Mouse (Mus musculus): ENCODE data around the gene Tyk2. TPM values are rescaled to one million over a fixed set of nuclear protein-coding genes. Genes with fewer than 3 reads are reported as not detected.

The Tyk2 gene
- polyA plus RNA-seq, 1 experiment from 2014 or later: 9.5 TPM

GRCm38 (mm10) chr9:21083324-21083723, 47.7 kb downstream of the Tyk2 start:
- no peak for ATAC-seq
- Histone ChIP-seq H3K36me3 (ENCODE audit: control insufficient read depth, insufficient read depth, low read length) (peaks cover 59% of the 10 kb centered on the region), H3K4me3 (ENCODE audit: low read length) (no peak overlapping the region), H3K4me2 (ENCODE audit: low read length) (no peak overlapping the region), H3K4me1 (ENCODE audit: control insufficient read depth, insufficient read depth, low read depth, low read length) (no peaks in the 10 kb centered on the region), H3K27me3 (replicated peaks; ENCODE audit: control insufficient read depth, insufficient read depth, low read length) (no peaks in the 10 kb centered on the region), H3K27ac (ENCODE audit: low read depth, low read length) (no peak overlapping the region), H3K9me3 (ENCODE audit: control insufficient read depth, low read length) (no peaks in the 10 kb centered on the region), H3K9ac (ENCODE audit: low read depth, low read length) (no peak overlapping the region)
- 90% methylated on average over 3 of the region's 3 CpGs for WGBS

- ATAC-seq: no peak; the same call in 1 of the 2 replicates
- H3K27me3 ChIP-seq (replicated peaks; ENCODE audit: control insufficient read depth, insufficient read depth, low read length): no peaks in the 10 kb centered on the region
- no peak overlapping the region for H3K4me3 ChIP-seq (ENCODE audit: low read length)
- 80% methylated on average over 9 of the region's 9 CpGs for WGBS
- no peak overlapping the region for H3K4me2 ChIP-seq (ENCODE audit: low read length)
- no peak overlapping the region for H3K9ac ChIP-seq (ENCODE audit: low read depth, low read length)
- no peak overlapping the region for H3K27ac ChIP-seq (ENCODE audit: low read depth, low read length)
- H3K9me3 ChIP-seq (ENCODE audit: control insufficient read depth, low read length): no peaks in the 10 kb centered on the region
- no peaks in the 10 kb centered on the region for H3K4me1 ChIP-seq (ENCODE audit: control insufficient read depth, insufficient read depth, low read depth, low read length)
- H3K36me3 ChIP-seq (ENCODE audit: control insufficient read depth, insufficient read depth, low read length): peaks cover 66% of the 10 kb centered on the region
These were observed 49.9 kb downstream of the Tyk2 start for GRCm38 (mm10) chr9:21081127-21081526.

GRCm38 (mm10) chr9:21075625-21076024, 55.4 kb downstream of the Tyk2 start:
- Histone ChIP-seq H3K36me3 (ENCODE audit: control insufficient read depth, insufficient read depth, low read length) (peaks cover 40% of the 10 kb centered on the region), H3K4me3 (ENCODE audit: low read length) (no peak overlapping the region), H3K27me3 (replicated peaks; ENCODE audit: control insufficient read depth, insufficient read depth, low read length) (no peaks in the 10 kb centered on the region), H3K9ac (ENCODE audit: low read depth, low read length) (no peak overlapping the region), H3K9me3 (ENCODE audit: control insufficient read depth, low read length) (no peaks in the 10 kb centered on the region), H3K4me2 (ENCODE audit: low read length) (no peak overlapping the region), H3K27ac (ENCODE audit: low read depth, low read length) (no peak overlapping the region), H3K4me1 (ENCODE audit: control insufficient read depth, insufficient read depth, low read depth, low read length) (peaks cover 19% of the 10 kb centered on the region)
- ATAC-seq: no peak
- WGBS: 89% methylated on average over 3 of the region's 3 CpGs

- Histone ChIP-seq H3K9me3 (ENCODE audit: control insufficient read depth, low read length) (no peaks in the 10 kb centered on the region), H3K4me2 (ENCODE audit: low read length) (no peak overlapping the region), H3K9ac (ENCODE audit: low read depth, low read length) (no peak overlapping the region), H3K27ac (ENCODE audit: low read depth, low read length) (no peak overlapping the region), H3K4me3 (ENCODE audit: low read length) (no peak overlapping the region), H3K4me1 (ENCODE audit: control insufficient read depth, insufficient read depth, low read depth, low read length) (peaks cover 19% of the 10 kb centered on the region), H3K36me3 (ENCODE audit: control insufficient read depth, insufficient read depth, low read length) (peaks cover 29% of the 10 kb centered on the region), H3K27me3 (replicated peaks; ENCODE audit: control insufficient read depth, insufficient read depth, low read length) (no peaks in the 10 kb centered on the region)
- ATAC-seq: no peak
- 90% methylated on average over 1 of the region's 1 CpGs for WGBS
These were observed 56.9 kb downstream of the Tyk2 start for GRCm38 (mm10) chr9:21074173-21074572.

DNA sequence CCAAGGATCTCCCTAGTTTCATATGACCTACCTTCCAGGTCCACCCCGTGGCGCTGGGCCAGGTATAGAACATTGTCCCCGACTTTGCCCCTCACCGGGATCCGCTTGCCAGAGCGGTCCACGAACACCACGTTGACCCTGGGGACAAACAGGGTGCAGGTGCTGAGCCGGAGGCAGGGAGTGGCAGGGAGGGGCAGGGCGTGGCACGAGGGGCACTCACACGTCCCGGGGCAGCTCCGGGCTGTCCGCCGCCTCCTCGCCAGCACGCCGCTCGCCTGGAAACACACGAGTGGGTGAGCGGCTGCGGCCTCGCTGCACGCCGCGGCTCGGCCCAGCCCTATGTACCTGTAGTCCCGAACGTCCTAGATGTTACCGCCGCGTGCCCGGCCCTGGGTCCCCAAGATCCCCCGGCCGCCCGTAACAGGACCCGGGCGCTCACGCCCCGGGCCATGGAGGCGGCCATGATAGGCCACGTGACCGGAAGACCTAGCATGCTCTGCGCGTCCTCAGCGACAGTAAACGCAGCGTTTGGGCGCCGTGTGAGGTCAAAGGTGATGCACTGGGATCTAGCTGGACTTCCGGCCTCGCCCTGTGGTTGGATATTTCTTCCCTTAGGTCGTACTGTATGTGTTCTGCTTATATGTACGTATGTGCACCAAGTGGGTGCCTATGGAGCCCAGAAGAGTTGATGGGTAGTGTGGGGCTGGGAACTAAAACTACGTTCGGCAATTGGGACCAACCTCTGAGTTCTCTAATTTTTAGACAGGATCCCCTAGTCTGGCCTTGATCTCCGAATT, 57.8 kb downstream of the Tyk2 start, which contains the start of the genes Gm49373 and Fdx1l:
TSS of gene Gm49373 (minus strand) at position 53 of the 797 bp plus-strand sequence.
TSS of gene Fdx1l (minus strand) at position 571 of the 797 bp plus-strand sequence.
- WGBS: 3% methylated on average over 46 of the region's 58 CpGs
- peaks cover 19% of the 10 kb centered on the region for H3K36me3 ChIP-seq (ENCODE audit: control insufficient read depth, insufficient read depth, low read length)
- peak within 1 kb of the TSS; percentile 75 for H3K4me2 ChIP-seq (ENCODE audit: low read length)
- no peaks in the 10 kb centered on the region for H3K27me3 ChIP-seq (replicated peaks; ENCODE audit: control insufficient read depth, insufficient read depth, low read length)
- H3K9me3 ChIP-seq (ENCODE audit: control insufficient read depth, low read length): no peaks in the 10 kb centered on the region
- peaks cover 19% of the 10 kb centered on the region for H3K4me1 ChIP-seq (ENCODE audit: control insufficient read depth, insufficient read depth, low read depth, low read length)
- peak; percentile 96 for ATAC-seq
- H3K4me3 ChIP-seq (ENCODE audit: low read length): peak within 1 kb of the TSS; percentile 79
- H3K9ac ChIP-seq (ENCODE audit: low read depth, low read length): peak within 1 kb of the TSS; percentile 86
- peak within 1 kb of the TSS; percentile 69 for H3K27ac ChIP-seq (ENCODE audit: low read depth, low read length)

- Histone ChIP-seq H3K27me3 (replicated peaks; ENCODE audit: control insufficient read depth, insufficient read depth, low read length) (no peaks in the 10 kb centered on the region), H3K4me2 (ENCODE audit: low read length) (peak overlapping the region; percentile 75), H3K9ac (ENCODE audit: low read depth, low read length) (peak overlapping the region; percentile 86), H3K4me3 (ENCODE audit: low read length) (peak overlapping the region; percentile 79), H3K9me3 (ENCODE audit: control insufficient read depth, low read length) (no peaks in the 10 kb centered on the region), H3K4me1 (ENCODE audit: control insufficient read depth, insufficient read depth, low read depth, low read length) (peaks cover 19% of the 10 kb centered on the region), H3K36me3 (ENCODE audit: control insufficient read depth, insufficient read depth, low read length) (peaks cover 19% of the 10 kb centered on the region), H3K27ac (ENCODE audit: low read depth, low read length) (no peak overlapping the region)
- ATAC-seq: 0 out of 2 replicates have a peak, but pooled peaks have one; percentile 1
- 15% methylated on average over 4 of the region's 4 CpGs for WGBS
These were observed 58.4 kb downstream of the Tyk2 start for GRCm38 (mm10) chr9:21072641-21073040.

DNA sequence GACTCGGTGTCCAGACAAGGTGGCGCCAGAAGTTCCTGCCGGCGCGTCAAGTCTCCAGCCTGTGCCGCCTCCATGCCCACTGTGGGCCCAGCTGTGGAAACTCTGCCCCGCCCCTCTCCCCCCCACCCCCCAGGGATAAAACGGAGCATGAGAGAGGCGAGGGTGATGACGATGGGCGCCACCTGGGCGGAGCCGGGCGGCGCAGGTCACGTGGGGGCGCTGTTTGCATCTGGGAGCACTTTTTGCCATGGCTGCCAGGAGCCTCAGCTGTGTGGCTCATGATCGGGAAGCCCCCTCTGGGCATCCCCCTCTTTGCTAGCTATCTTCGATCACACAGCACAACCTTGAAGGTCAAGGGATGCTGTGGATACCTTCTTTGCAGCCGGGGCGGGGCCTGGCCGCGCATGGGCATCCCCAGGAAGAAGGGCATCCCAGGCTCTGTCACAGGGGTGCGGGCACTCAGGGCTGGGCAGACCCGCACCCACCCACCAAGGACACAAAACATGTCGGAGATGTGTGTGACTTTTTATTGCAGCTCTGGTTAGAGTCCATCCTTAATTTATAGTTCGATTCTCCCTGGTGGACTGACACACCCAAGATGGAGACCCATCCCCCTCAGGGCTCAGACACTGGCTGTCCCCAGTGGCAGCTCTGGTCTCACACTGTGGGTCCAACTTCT, 63.9 kb downstream of the Tyk2 start, which contains the start of gene Zglp1:
TSS of gene Zglp1 (minus strand) at position 88 of the 679 bp plus-strand sequence.
- whole genome bisulfite sequencing: 87% methylated on average over 17 of the region's 27 CpGs

GRCm38 (mm10) chr9:21062928-21063327, 68.1 kb downstream of the Tyk2 start:
- peaks cover 24% of the 10 kb centered on the region for H3K36me3 ChIP-seq (ENCODE audit: control insufficient read depth, insufficient read depth, low read length)
- no peaks in the 10 kb centered on the region for H3K9me3 ChIP-seq (ENCODE audit: control insufficient read depth, low read length)
- H3K4me2 ChIP-seq (ENCODE audit: low read length): no peak overlapping the region
- H3K27me3 ChIP-seq (replicated peaks; ENCODE audit: control insufficient read depth, insufficient read depth, low read length): no peaks in the 10 kb centered on the region
- no peaks in the 10 kb centered on the region for H3K4me1 ChIP-seq (ENCODE audit: control insufficient read depth, insufficient read depth, low read depth, low read length)
- H3K9ac ChIP-seq (ENCODE audit: low read depth, low read length): no peak overlapping the region
- ATAC-seq: no peak
- H3K4me3 ChIP-seq (ENCODE audit: low read length): no peak overlapping the region
- H3K27ac ChIP-seq (ENCODE audit: low read depth, low read length): no peak overlapping the region
- 91% methylated on average over 2 of the region's 2 CpGs for WGBS

More for the DNA sequence above, 63.9 kb downstream of the Tyk2 start, which contains the start of gene Zglp1:
- Histone ChIP-seq H3K9ac (ENCODE audit: low read depth, low read length) (no peak within 1 kb of the TSS), H3K4me2 (ENCODE audit: low read length) (no peak within 1 kb of the TSS), H3K9me3 (ENCODE audit: control insufficient read depth, low read length) (no peaks in the 10 kb centered on the region), H3K4me3 (ENCODE audit: low read length) (no peak within 1 kb of the TSS), H3K36me3 (ENCODE audit: control insufficient read depth, insufficient read depth, low read length) (peaks cover 27% of the 10 kb centered on the region), H3K4me1 (ENCODE audit: control insufficient read depth, insufficient read depth, low read depth, low read length) (peaks cover 6% of the 10 kb centered on the region), H3K27ac (ENCODE audit: low read depth, low read length) (no peak within 1 kb of the TSS), H3K27me3 (replicated peaks; ENCODE audit: control insufficient read depth, insufficient read depth, low read length) (no peaks in the 10 kb centered on the region)
- ATAC-seq: no peak; the same call in 1 of the 2 replicates
